Mouse (Mus musculus): Measurements from ENCODE around the gene Btbd35f14. TPM values are rescaled to one million over a fixed set of nuclear protein-coding genes. Genes with fewer than 3 reads are reported as not detected.
"Not testable (repeated sequence)": the region's sequence is repeated elsewhere in the genome, so short reads cannot be mapped to it uniquely, and the experiment has no call there.

Btbd35f14 gene
- not detected in 2 replicates for polyA plus RNA-seq (2012; rRNA removed)

DNA sequence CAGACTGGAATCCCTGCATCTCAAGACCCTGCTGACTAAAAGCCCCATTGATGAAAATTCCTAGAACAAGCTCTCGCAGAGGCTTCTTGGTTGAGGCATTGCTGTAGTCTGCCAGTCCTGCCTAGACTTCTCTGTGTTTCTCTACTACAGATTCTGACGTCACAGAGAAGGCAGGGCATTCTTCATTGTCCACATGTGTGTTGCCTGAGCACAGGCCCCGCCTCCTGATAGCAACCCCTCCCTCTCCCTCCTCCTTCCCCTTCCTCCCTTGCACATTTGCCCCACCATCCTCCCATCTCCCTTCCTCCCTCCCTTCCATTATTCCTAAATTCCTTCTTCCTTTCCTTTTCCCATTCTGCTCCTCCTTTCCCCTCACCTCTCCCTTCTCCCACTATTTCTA lies at the start of gene Btbd35f14:
TSS of gene Btbd35f14 (minus strand) at position 101 of the 400 bp plus-strand sequence.
- not testable (repeated sequence) for H3K27ac ChIP-seq (ENCODE audit: insufficient read depth, low read depth, low read length); H3K27me3 ChIP-seq (ENCODE audit: control insufficient read depth, insufficient read depth, low read length); H3K4me3 ChIP-seq (ENCODE audit: low read depth, low read length); H3K4me1 ChIP-seq (ENCODE audit: control insufficient read depth, insufficient read depth, insufficient read length, low read length); H3K36me3 ChIP-seq (ENCODE audit: control insufficient read depth, insufficient read depth, low read length)
- WGBS: no CpG with 5 or more reads among the region's 3 CpGs

DNA sequence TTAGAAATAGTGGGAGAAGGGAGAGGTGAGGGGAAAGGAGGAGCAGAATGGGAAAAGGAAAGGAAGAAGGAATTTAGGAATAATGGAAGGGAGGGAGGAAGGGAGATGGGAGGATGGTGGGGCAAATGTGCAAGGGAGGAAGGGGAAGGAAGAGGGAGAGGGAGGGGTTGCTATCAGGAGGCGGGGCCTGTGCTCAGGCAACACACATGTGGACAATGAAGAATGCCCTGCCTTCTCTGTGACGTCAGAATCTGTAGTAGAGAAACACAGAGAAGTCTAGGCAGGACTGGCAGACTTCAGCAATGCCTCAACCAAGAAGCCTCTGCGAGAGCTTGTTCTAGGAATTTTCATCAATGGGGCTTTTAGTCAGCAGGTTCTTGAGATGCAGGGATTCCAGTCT lies 45.3 kb downstream of the Btbd35f14 start, which contains the start of gene Btbd35f13:
TSS of gene Btbd35f13 (plus strand) at position 301 of the 400 bp plus-strand sequence.
- WGBS: 69% methylated on average over 2 of the region's 3 CpGs

More for the DNA sequence above, 45.3 kb downstream of the Btbd35f14 start, which contains the start of gene Btbd35f13:
- H3K27me3 ChIP-seq (ENCODE audit: control insufficient read depth, insufficient read depth, low read length); H3K36me3 ChIP-seq (ENCODE audit: control insufficient read depth, insufficient read depth, low read length); H3K4me3 ChIP-seq (ENCODE audit: low read depth, low read length); H3K4me1 ChIP-seq (ENCODE audit: control insufficient read depth, insufficient read depth, insufficient read length, low read length); H3K27ac ChIP-seq (ENCODE audit: insufficient read depth, low read depth, low read length): not testable (repeated sequence)

Other genes with a start within 250 kb of the Btbd35f14 start
- gene Btbd35f15, start 125.0 kb downstream of the Btbd35f14 start, polyA plus RNA-seq (2012; rRNA removed): not detected in 2 replicates
- gene Btbd35f13, start 45.2 kb downstream of the Btbd35f14 start, polyA plus RNA-seq (2012; rRNA removed): not detected in 2 replicates